Mouse (Mus musculus) lung, embryonic 15.5 days (tissue): ENCODE results near the gene Ascc1. TPM values are rescaled to one million over a fixed set of nuclear protein-coding genes. Genes with fewer than 3 reads are reported as not detected.

Experiments used
- ATAC-seq: fragments of 200-750 bp; cut with Nextera tagmentation; 2 replicates; pipeline ENCODE4 v1.8.0; 2017; ENCODE audit warnings: moderate number of reproducible peaks, borderline replicate concordance; ENCODE audit not compliant: low FRiP score, low TSS enrichment; ENCODE audit errors: extremely low read depth
- H3K27ac ChIP-seq: fragments of 300-500 bp; sonication (generic); 2 replicates; pipeline ENCODE4 v1.5.1; 2015; ENCODE audit warnings: moderate library complexity, mild to moderate bottlenecking, inconsistent platforms
- H3K27me3 ChIP-seq: fragments of 300-500 bp; sonication (generic); 2 replicates; pipeline ENCODE4 v1.6.1; 2015; ENCODE audit warnings: inconsistent platforms
- H3K36me3 ChIP-seq: fragments of 300-500 bp; sonication (generic); 2 replicates; pipeline ENCODE4 v1.6.1; 2015; ENCODE audit warnings: inconsistent platforms
- H3K4me1 ChIP-seq: fragments of 300-500 bp; sonication (generic); 2 replicates; pipeline ENCODE4 v1.6.1; 2015; ENCODE audit warnings: inconsistent platforms
- H3K4me2 ChIP-seq: fragments of 300-500 bp; sonication (generic); 2 replicates; pipeline ENCODE4 v1.6.1; 2015; ENCODE audit warnings: inconsistent platforms, mild to moderate bottlenecking, moderate library complexity
- H3K4me3 ChIP-seq: fragments of 300-500 bp; sonication (generic); 2 replicates; pipeline ENCODE4 v1.5.1; 2015; ENCODE audit warnings: mild to moderate bottlenecking, inconsistent platforms
- H3K9ac ChIP-seq: fragments of 300-500 bp; sonication (generic); 2 replicates; pipeline ENCODE4 v1.6.1; 2015; ENCODE audit warnings: inconsistent platforms
- H3K9me3 ChIP-seq: fragments of 300-500 bp; sonication (generic); 2 replicates; pipeline ENCODE4 v1.6.1; 2016; ENCODE audit warnings: inconsistent platforms
- WGBS: fragments of 180-500 bp; shearing (Covaris S2); methylation state at CpG from one replicate; pipeline ENCODE4 v1.1.7; 2015; 5-methylcytosine and 5-hydroxymethylcytosine counted together
- polyA plus RNA-seq: library from polyadenylated mRNA; unstranded; fragments of >200 nt; fragmentation: Nextera tagmentation; extraction: Ambion mirVana; gene quantifications from 2 replicates; pipeline ENCODE4 v1.2.1, GENCODE M21; 2015

The Ascc1 gene
- polyA plus RNA-seq, 1 experiment from 2014 or later, result 45.2 TPM

DNA sequence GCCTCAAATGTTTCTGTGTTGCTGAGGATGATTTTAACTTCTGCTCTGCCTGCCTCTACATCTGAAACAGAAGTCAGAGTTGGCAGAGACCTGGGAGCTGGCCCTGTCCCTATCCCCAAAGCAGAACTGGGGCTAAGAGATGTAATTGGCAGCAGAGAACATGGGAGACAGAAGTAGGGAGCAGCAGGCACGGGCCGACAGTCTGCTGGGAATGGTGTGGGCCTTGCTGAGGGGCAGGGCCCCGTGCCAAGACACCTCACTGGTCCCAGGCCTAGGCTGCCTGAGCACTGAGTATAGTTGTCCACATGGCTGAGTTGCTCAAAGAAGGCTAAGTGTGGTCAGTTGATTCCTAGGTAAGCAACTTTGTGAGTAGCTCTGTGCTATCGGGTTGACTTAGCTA lies 81.5 kb downstream of the Ascc1 start:
- Histone ChIP-seq H3K4me3 (no peak overlapping the region), H3K4me1 (peaks cover 33% of the 10 kb centered on the region), H3K36me3 (no peaks in the 10 kb centered on the region), H3K27ac (no peak overlapping the region), H3K27me3 (no peaks in the 10 kb centered on the region), H3K9me3 (no peaks in the 10 kb centered on the region), H3K4me2 (no peak overlapping the region), H3K9ac (no peak overlapping the region)
- 84% methylated on average over 4 of the region's 4 CpGs for WGBS
- ATAC-seq, result no peak

- Histone ChIP-seq H3K4me1 (no peaks in the 10 kb centered on the region), H3K4me2 (no peak overlapping the region), H3K27me3 (no peaks in the 10 kb centered on the region), H3K9me3 (no peaks in the 10 kb centered on the region), H3K36me3 (no peaks in the 10 kb centered on the region), H3K27ac (no peak overlapping the region), H3K4me3 (no peak overlapping the region), H3K9ac (no peak overlapping the region)
- no peak for ATAC-seq
- 75% methylated on average over 2 of the region's 2 CpGs for WGBS
Measured at GRCm38 (mm10) chr10:60092311-60092710, 89.7 kb downstream of the Ascc1 start.

DNA sequence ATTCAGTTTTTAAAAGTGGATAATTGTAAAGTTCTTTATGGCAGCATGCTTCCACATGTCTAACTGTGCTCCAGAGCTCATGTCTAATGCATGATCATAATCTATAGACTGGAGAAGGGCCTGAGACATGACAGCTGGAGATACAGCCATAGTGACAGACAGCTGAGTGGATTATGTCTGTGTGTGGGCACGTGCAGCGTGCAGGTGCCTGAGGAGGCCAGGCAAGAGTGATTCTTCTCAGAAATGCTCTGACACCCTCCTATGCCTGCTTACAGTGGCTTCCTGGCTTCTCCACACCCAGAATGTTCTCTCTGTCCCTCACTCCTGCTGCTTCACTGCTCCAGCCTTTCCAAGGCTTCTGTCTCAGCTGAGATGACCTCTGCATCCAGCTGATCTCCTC lies 91.1 kb downstream of the Ascc1 start:
- no peak overlapping the region for H3K4me3 ChIP-seq
- no peak overlapping the region for H3K27ac ChIP-seq
- no peaks in the 10 kb centered on the region for H3K27me3 ChIP-seq
- no peak for ATAC-seq
- H3K4me1 ChIP-seq, result no peaks in the 10 kb centered on the region
- H3K36me3 ChIP-seq, result no peaks in the 10 kb centered on the region
- H3K9me3 ChIP-seq, result no peaks in the 10 kb centered on the region
- 54% methylated on average over 2 of the region's 2 CpGs for WGBS
- no peak overlapping the region for H3K4me2 ChIP-seq
- H3K9ac ChIP-seq, result no peak overlapping the region

- Histone ChIP-seq H3K9ac (no peak overlapping the region), H3K27ac (no peak overlapping the region), H3K9me3 (no peaks in the 10 kb centered on the region), H3K36me3 (no peaks in the 10 kb centered on the region), H3K4me2 (no peak overlapping the region), H3K27me3 (no peaks in the 10 kb centered on the region), H3K4me1 (no peaks in the 10 kb centered on the region), H3K4me3 (no peak overlapping the region)
- WGBS, result 87% methylated on average over 2 of the region's 2 CpGs
- no peak for ATAC-seq
Measured at GRCm38 (mm10) chr10:60095558-60095957, 93.0 kb downstream of the Ascc1 start.

DNA sequence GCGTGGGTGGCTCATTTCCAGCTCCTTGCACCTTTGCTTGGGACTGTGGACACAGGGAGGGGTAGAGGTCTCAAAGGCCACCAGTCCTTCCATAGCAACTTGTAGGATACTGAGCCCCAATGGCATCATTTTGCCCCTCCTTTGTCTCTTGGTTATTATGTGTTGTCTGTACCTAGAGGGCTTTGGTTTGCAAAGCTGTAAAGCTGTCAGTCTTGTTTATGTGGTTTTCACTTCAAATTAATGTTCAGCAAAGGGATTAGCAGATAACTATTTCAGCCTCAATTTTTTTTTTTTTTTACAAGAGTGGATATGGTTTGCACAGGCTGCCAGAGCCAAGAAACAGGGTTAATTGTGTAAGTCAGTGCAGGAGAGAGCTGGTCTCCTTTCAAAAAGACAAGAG lies 93.7 kb downstream of the Ascc1 start:
- H3K9me3 ChIP-seq, result no peaks in the 10 kb centered on the region
- no peaks in the 10 kb centered on the region for H3K36me3 ChIP-seq
- H3K4me1 ChIP-seq, result no peaks in the 10 kb centered on the region
- H3K27me3 ChIP-seq, result no peaks in the 10 kb centered on the region
- no peak for ATAC-seq
- 63% methylated on average over 1 of the region's 1 CpGs for WGBS
- no peak overlapping the region for H3K4me3 ChIP-seq
- no peak overlapping the region for H3K9ac ChIP-seq
- no peak overlapping the region for H3K4me2 ChIP-seq
- H3K27ac ChIP-seq, result no peak overlapping the region

- no peaks in the 10 kb centered on the region for H3K9me3 ChIP-seq
- no peaks in the 10 kb centered on the region for H3K36me3 ChIP-seq
- no peak overlapping the region for H3K9ac ChIP-seq
- 83% methylated on average over 9 of the region's 9 CpGs for WGBS
- no peak overlapping the region for H3K27ac ChIP-seq
- H3K27me3 ChIP-seq, result no peaks in the 10 kb centered on the region
- no peaks in the 10 kb centered on the region for H3K4me1 ChIP-seq
- H3K4me2 ChIP-seq, result no peak overlapping the region
- no peak overlapping the region for H3K4me3 ChIP-seq
- ATAC-seq, result no peak
Measured at GRCm38 (mm10) chr10:60097146-60097545, 94.5 kb downstream of the Ascc1 start.

- Histone ChIP-seq H3K9me3 (no peaks in the 10 kb centered on the region), H3K27me3 (no peaks in the 10 kb centered on the region), H3K4me2 (no peak overlapping the region), H3K36me3 (no peaks in the 10 kb centered on the region), H3K9ac (no peak overlapping the region), H3K4me3 (no peak overlapping the region), H3K4me1 (no peaks in the 10 kb centered on the region), H3K27ac (no peak overlapping the region)
- 66% methylated on average over 5 of the region's 5 CpGs for WGBS
- ATAC-seq, result no peak
Measured at GRCm38 (mm10) chr10:60097774-60098173, 95.2 kb downstream of the Ascc1 start.

GRCm38 (mm10) chr10:60105391-60106145 lies 103.0 kb downstream of the Ascc1 start:
- Histone ChIP-seq H3K36me3 (no peaks in the 10 kb centered on the region), H3K4me1 (peaks cover 20% of the 10 kb centered on the region), H3K9ac (no peak overlapping the region), H3K27me3 (peaks cover 54% of the 10 kb centered on the region), H3K27ac (no peak overlapping the region), H3K4me2 (peak overlapping the region; percentile 100), H3K4me3 (peak overlapping the region; percentile 51; the same call in 1 of the 2 replicates), H3K9me3 (no peaks in the 10 kb centered on the region)
- WGBS, result 25% methylated on average over 20 of the region's 20 CpGs
- no peak for ATAC-seq

DNA sequence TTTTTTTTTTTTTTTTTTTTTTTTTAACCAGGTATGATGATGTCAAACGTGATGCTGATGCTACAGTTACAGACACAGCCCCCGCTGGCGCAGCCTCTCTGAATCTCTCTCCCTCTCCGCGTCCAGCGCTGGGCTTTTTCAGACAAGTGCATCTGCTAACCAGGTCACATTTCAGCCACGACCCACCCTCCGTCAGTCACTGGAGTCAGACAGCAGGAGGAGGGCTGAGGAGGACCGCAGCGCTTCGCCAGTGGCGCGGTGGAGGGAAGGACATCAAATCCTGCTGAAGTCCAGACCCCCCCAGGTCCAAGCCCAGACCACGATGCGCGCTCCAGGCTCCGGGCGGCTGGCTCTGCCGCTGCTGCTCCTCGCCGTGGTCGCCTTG lies 103.5 kb downstream of the Ascc1 start, which contains the start of gene Spock2:
Gene Spock2, plus strand, starts transcription at position 74 of the 385 bp plus-strand sequence.
- Histone ChIP-seq H3K9ac (peak within 1 kb of the TSS; percentile 38), H3K27me3 (peaks cover 55% of the 10 kb centered on the region)

GRCm38 (mm10) chr10:60106531-60107186 lies 104.1 kb downstream of the Ascc1 start:
- no peaks in the 10 kb centered on the region for H3K9me3 ChIP-seq
- peak; percentile 53 for ATAC-seq
- H3K27me3 ChIP-seq, result peaks cover 61% of the 10 kb centered on the region
- 1% methylated on average over 57 of the region's 57 CpGs for WGBS
- H3K4me3 ChIP-seq, result peak overlapping the region; percentile 51
- H3K9ac ChIP-seq, result peak overlapping the region; percentile 38
- peaks cover 20% of the 10 kb centered on the region for H3K4me1 ChIP-seq
- H3K27ac ChIP-seq, result no peak overlapping the region
- peak overlapping the region; percentile 100 for H3K4me2 ChIP-seq
- no peaks in the 10 kb centered on the region for H3K36me3 ChIP-seq

More for the DNA sequence above, 103.5 kb downstream of the Ascc1 start, which contains the start of gene Spock2:
- ATAC-seq, result no peak; the same call in 1 of the 2 replicates
- Histone ChIP-seq H3K4me2 (peak within 1 kb of the TSS; percentile 100), H3K27ac (no peak within 1 kb of the TSS), H3K36me3 (no peaks in the 10 kb centered on the region), H3K4me1 (peaks cover 20% of the 10 kb centered on the region), H3K4me3 (peak within 1 kb of the TSS; percentile 51), H3K9me3 (no peaks in the 10 kb centered on the region)
- WGBS, result under 1% methylated on average over 22 of the region's 22 CpGs

GRCm38 (mm10) chr10:60107448-60107847 lies 104.8 kb downstream of the Ascc1 start:
- 1% methylated on average over 25 of the region's 28 CpGs for WGBS
- H3K4me2 ChIP-seq, result peak overlapping the region; percentile 100
- H3K4me3 ChIP-seq, result peak overlapping the region; percentile 51
- H3K27me3 ChIP-seq, result peaks cover 61% of the 10 kb centered on the region
- H3K4me1 ChIP-seq, result peaks cover 20% of the 10 kb centered on the region
- H3K9ac ChIP-seq, result no peak overlapping the region
- no peak overlapping the region for H3K27ac ChIP-seq
- ATAC-seq, result no peak
- H3K9me3 ChIP-seq, result no peaks in the 10 kb centered on the region
- no peaks in the 10 kb centered on the region for H3K36me3 ChIP-seq
